Mouse (Mus musculus): Measurements from ENCODE around the gene Phactr4. TPM values are rescaled to one million over a fixed set of nuclear protein-coding genes. Genes with fewer than 3 reads are reported as not detected.
A peak's percentile ranks its signal among the peaks of the same experiment; 100 is the strongest.

Gene Phactr4
- total RNA-seq, 2 experiments from 2014 or later = 7.7 to 8.5 TPM

- intact Hi-C loops (cut with DNase I) = loop anchor here (5.0 to 10.0 kb wide), 3 partner anchors 52 to 165 kb away; partner anchors contain the start of genes Sesn2 and Taf12
- no peak for DNase-seq (ENCODE audit: extremely low spot score in 1 of 2, low spot score in 2 of 2)
Observed at GRCm38 (mm10) chr4:132349495-132350122, 72.7 kb downstream of the Phactr4 start.

GRCm38 (mm10) chr4:132346661-132347060 lies 75.6 kb downstream of the Phactr4 start:
- intact Hi-C loops (cut with DNase I) = loop anchor here (5.0 kb wide), 2 partner anchors 49 to 74 kb away; partner anchors contain the start of gene Taf12
- no peak for DNase-seq (ENCODE audit: extremely low spot score in 1 of 2, low spot score in 2 of 2)

- DNase-seq (ENCODE audit: extremely low spot score in 1 of 2, low spot score in 2 of 2) = no peak
- intact Hi-C loops (cut with DNase I) = loop anchor here (5.0 kb wide), 2 partner anchors 49 to 74 kb away; partner anchors contain the start of gene Taf12
Observed at GRCm38 (mm10) chr4:132346261-132346660, 76.0 kb downstream of the Phactr4 start.

GRCm38 (mm10) chr4:132345843-132346212 lies 76.5 kb downstream of the Phactr4 start:
- intact Hi-C loops (cut with DNase I) = loop anchor here (5.0 kb wide), 2 partner anchors 49 to 74 kb away; partner anchors contain the start of gene Taf12

GRCm38 (mm10) chr4:132345135-132345842 lies 77.0 kb downstream of the Phactr4 start:
- intact Hi-C loops (cut with DNase I) = loop anchor here (5.0 kb wide), 2 partner anchors 48 to 73 kb away; partner anchors contain the start of gene Taf12

More at GRCm38 (mm10) chr4:132345843-132346212, 76.5 kb downstream of the Phactr4 start:
- no peak for DNase-seq (ENCODE audit: extremely low spot score in 1 of 2, low spot score in 2 of 2)

GRCm38 (mm10) chr4:132344403-132345134 lies 77.7 kb downstream of the Phactr4 start:
- intact Hi-C loops (cut with DNase I) = loop anchor here (5.0 kb wide), 2 partner anchors 47 to 72 kb away; partner anchors contain the start of gene Taf12
- DNase-seq (ENCODE audit: extremely low spot score in 1 of 2, low spot score in 2 of 2) = no peak

More at GRCm38 (mm10) chr4:132345135-132345842, 77.0 kb downstream of the Phactr4 start:
- peak; percentile 91 to 94 for DNase-seq (ENCODE audit: extremely low spot score in 1 of 2, low spot score in 2 of 2)

GRCm38 (mm10) chr4:132341451-132341850 lies 80.8 kb downstream of the Phactr4 start:
- intact Hi-C loops (cut with DNase I) = no loop called here

GRCm38 (mm10) chr4:132338943-132339342 lies 83.3 kb downstream of the Phactr4 start:
- peak; percentile 28 to 69 for DNase-seq (ENCODE audit: extremely low spot score in 1 of 2, low spot score in 2 of 2)
- intact Hi-C loops (cut with DNase I) = no loop called here

More at GRCm38 (mm10) chr4:132341451-132341850, 80.8 kb downstream of the Phactr4 start:
- no peak for DNase-seq (ENCODE audit: extremely low spot score in 1 of 2, low spot score in 2 of 2)

- no peak for DNase-seq (ENCODE audit: extremely low spot score in 1 of 2, low spot score in 2 of 2)
- intact Hi-C loops (cut with DNase I) = no loop called here
Observed at GRCm38 (mm10) chr4:132332880-132333279, 89.4 kb downstream of the Phactr4 start.

- intact Hi-C loops (cut with DNase I) = no loop called here
- DNase-seq (ENCODE audit: extremely low spot score in 1 of 2, low spot score in 2 of 2) = no peak
Observed at GRCm38 (mm10) chr4:132331960-132332359, 90.3 kb downstream of the Phactr4 start.

GRCm38 (mm10) chr4:132329835-132330354 lies 92.4 kb downstream of the Phactr4 start:
- intact Hi-C loops (cut with DNase I) = no loop called here
- no peak for DNase-seq (ENCODE audit: extremely low spot score in 1 of 2, low spot score in 2 of 2)

- peak; percentile 67 to 94 for DNase-seq (ENCODE audit: extremely low spot score in 1 of 2, low spot score in 2 of 2)
- intact Hi-C loops (cut with DNase I) = no loop called here
Observed at GRCm38 (mm10) chr4:132329115-132329834, 93.0 kb downstream of the Phactr4 start, which contains the start of gene Trnau1ap. Gene Trnau1ap (minus strand): TSS chr4:132329538.

- no peak for DNase-seq (ENCODE audit: extremely low spot score in 1 of 2, low spot score in 2 of 2)
- intact Hi-C loops (cut with DNase I) = no loop called here
Observed at GRCm38 (mm10) chr4:132328391-132328982, 93.8 kb downstream of the Phactr4 start.

- intact Hi-C loops (cut with DNase I) = no loop called here
- DNase-seq (ENCODE audit: extremely low spot score in 1 of 2, low spot score in 2 of 2) = no peak
Observed at GRCm38 (mm10) chr4:132326481-132326880, 95.8 kb downstream of the Phactr4 start.

- intact Hi-C loops (cut with DNase I) = no loop called here
- DNase-seq (ENCODE audit: extremely low spot score in 1 of 2, low spot score in 2 of 2) = no peak
Observed at GRCm38 (mm10) chr4:132315711-132316110, 106.6 kb downstream of the Phactr4 start.

GRCm38 (mm10) chr4:132312627-132313026 lies 109.7 kb downstream of the Phactr4 start:
- intact Hi-C loops (cut with DNase I) = no loop called here
- DNase-seq (ENCODE audit: extremely low spot score in 1 of 2, low spot score in 2 of 2) = no peak

GRCm38 (mm10) chr4:132311801-132312200 lies 110.5 kb downstream of the Phactr4 start:
- no peak for DNase-seq (ENCODE audit: extremely low spot score in 1 of 2, low spot score in 2 of 2)

GRCm38 (mm10) chr4:132311209-132311608 lies 111.1 kb downstream of the Phactr4 start:
- intact Hi-C loops (cut with DNase I) = no loop called here
- DNase-seq (ENCODE audit: extremely low spot score in 1 of 2, low spot score in 2 of 2) = no peak

More at GRCm38 (mm10) chr4:132311801-132312200, 110.5 kb downstream of the Phactr4 start:
- intact Hi-C loops (cut with DNase I) = no loop called here
